In the genomic region with DNA sequence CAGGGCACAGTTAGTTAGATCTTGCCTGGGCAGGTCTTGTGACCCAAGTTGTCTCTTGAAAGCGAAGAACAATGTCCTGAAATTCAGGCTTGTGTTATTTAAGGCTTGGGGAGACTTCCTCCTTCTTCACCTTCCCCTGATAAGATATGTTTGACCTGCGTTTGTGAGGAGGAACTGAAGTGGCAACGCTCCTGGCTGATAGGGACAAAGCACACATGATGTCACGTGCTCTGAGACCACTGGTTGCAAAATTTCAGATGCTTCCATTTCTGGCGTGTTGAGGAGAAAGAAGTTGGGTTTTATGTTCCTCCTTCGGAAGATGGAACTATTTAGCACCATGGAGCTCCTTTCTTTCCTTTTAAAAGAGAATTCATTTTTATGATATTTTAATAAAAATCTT, we compare ENCODE assay signal across 23 mouse cellular contexts. TPM values are rescaled to one million over a fixed set of nuclear protein-coding genes. Genes with fewer than 3 reads are reported as not detected.
DNase-seq lines count a peak whose midpoint lies in the region; ATAC-seq and TF ChIP-seq lines count a peak whose summit lies in the region.
"Had no signal": no experiment of that assay in that cellular context is flagged by ENCODE, and none has a peak within 500 bp of the region (broad histone marks: within the 10 kb centered on the region; RNA-seq: fewer than 3 reads in every experiment).

No protein-coding gene starts in this region.

- TF ChIP-seq RAD21 in MEL (IDR thresholded peaks at IDR 0.05; ENCODE audit: low read depth, low read length) = no peak

- H3K4me1 ChIP-seq in liver, embryonic 13.5 days (replicated peaks) = no peaks in the 10 kb centered on the region
- H3K4me1 ChIP-seq in MEL (ENCODE audit: control insufficient read depth in 1 of 2, insufficient read depth in 2 of 2, low read length in 2 of 2) = peaks cover 11 to 21% of the 10 kb centered on the region in 2 experiments
- H3K4me1 ChIP-seq in liver, embryonic 15.5 days (replicated peaks) = peaks cover 12% of the 10 kb centered on the region; the same call in 1 of the 2 replicates
- H3K4me1 ChIP-seq: embryonic facial prominence, embryonic 15.5 days; forebrain, embryonic 13.5 days; midbrain, embryonic 10.5 days had no signal

- no peak overlapping the region for H3K4me3 ChIP-seq in liver, embryonic 13.5 days (replicated peaks)
- peak overlapping the region; percentile 7 to 19; a peak in 3 of 4 replicates for H3K4me3 ChIP-seq in MEL (ENCODE audit: control insufficient read depth in 1 of 2, insufficient read depth in 1 of 2, low read depth in 2 of 2, low read length in 2 of 2)
- H3K4me3 ChIP-seq in liver, embryonic 15.5 days (replicated peaks) = no peak overlapping the region
- H3K4me3 ChIP-seq: embryonic facial prominence, embryonic 15.5 days; forebrain, embryonic 13.5 days; midbrain, embryonic 10.5 days; myocyte had no signal

- no peak for TF ChIP-seq CTCF in MEL (IDR thresholded peaks at IDR 0.05 in 2 of 3, conservative IDR thresholded peaks at IDR 0.05 in 1 of 3; ENCODE audit: control insufficient read depth in 1 of 3, insufficient read depth in 1 of 3, low read depth in 2 of 3, low read length in 3 of 3, poor library complexity in 1 of 3, severe bottlenecking in 1 of 3)

- WGBS in liver, embryonic 13.5 days (ENCODE audit: insufficient replicate concordance) = 9% methylated on average over 6 of the region's 6 CpGs
- WGBS in liver, embryonic 15.5 days (ENCODE audit: insufficient replicate concordance) = 11% methylated on average over 6 of the region's 6 CpGs

- H3K36me3 ChIP-seq in liver, embryonic 13.5 days = no peaks in the 10 kb centered on the region
- peaks cover 0 to 13% of the 10 kb centered on the region in 2 experiments; a peak in 2 of 4 replicates for H3K36me3 ChIP-seq in MEL (ENCODE audit: control insufficient read depth in 1 of 2, insufficient read depth in 2 of 2, low read length in 2 of 2)
- 0 out of 2 replicates have a peak, but pooled peaks cover 3% of the 10 kb centered on the region for H3K36me3 ChIP-seq in liver, embryonic 15.5 days (replicated peaks)
- H3K36me3 ChIP-seq: embryonic facial prominence, embryonic 15.5 days; midbrain, embryonic 10.5 days had no signal

- no peak overlapping the region for H3K9ac ChIP-seq in liver, embryonic 13.5 days
- H3K9ac ChIP-seq in MEL (ENCODE audit: control insufficient read depth, low read depth, low read length, poor library complexity, severe bottlenecking) = peak overlapping the region; percentile 35
- H3K9ac ChIP-seq in liver, embryonic 15.5 days = no peak overlapping the region
- H3K9ac ChIP-seq: embryonic facial prominence, embryonic 15.5 days; forebrain, embryonic 13.5 days had no signal

- H3K27ac ChIP-seq in liver, embryonic 13.5 days = 0 out of 2 replicates have a peak overlapping the region, but pooled peaks have one; percentile 25
- peak overlapping the region; percentile 85 for H3K27ac ChIP-seq in MEL (ENCODE audit: control insufficient read depth, low read depth, low read length)
- peak overlapping the region; percentile 51; the same call in 1 of the 2 replicates for H3K27ac ChIP-seq in liver, embryonic 15.5 days (replicated peaks)
- H3K27ac ChIP-seq: embryonic facial prominence, embryonic 15.5 days; forebrain, embryonic 13.5 days; hindbrain, postnatal 0 days; midbrain, embryonic 10.5 days had no signal

- no peaks in the 10 kb centered on the region for H3K27me3 ChIP-seq in liver, embryonic 13.5 days
- no peaks in the 10 kb centered on the region for H3K27me3 ChIP-seq in MEL (ENCODE audit: control insufficient read depth in 1 of 2, insufficient read depth in 2 of 2, low read length in 2 of 2)
- H3K27me3 ChIP-seq in liver, embryonic 15.5 days = no peaks in the 10 kb centered on the region
- H3K27me3 ChIP-seq: embryonic facial prominence, embryonic 15.5 days; forebrain, embryonic 13.5 days had no signal

- peak; percentile 84 to 90 for TF ChIP-seq EP300 in MEL (IDR thresholded peaks at IDR 0.05; ENCODE audit: low read depth in 1 of 2, low read length in 2 of 2)

- ATAC-seq in liver, embryonic 13.5 days (ENCODE audit: low read depth) = no peak
- ATAC-seq in liver, embryonic 15.5 days (ENCODE audit: insufficient read depth) = no peak
- no peak for ATAC-seq in erythroblast, adult 5-6 weeks (replicated peaks; ENCODE audit: low FRiP score, poor library complexity, severe bottlenecking)
- ATAC-seq: forebrain, embryonic 13.5 days; hindbrain, postnatal 0 days had no signal

- H3K9me3 ChIP-seq in liver, embryonic 13.5 days (replicated peaks) = no peaks in the 10 kb centered on the region
- H3K9me3 ChIP-seq in MEL (replicated peaks; ENCODE audit: insufficient read depth, low read length) = no peaks in the 10 kb centered on the region
- no peaks in the 10 kb centered on the region for H3K9me3 ChIP-seq in liver, embryonic 15.5 days (replicated peaks)
- H3K9me3 ChIP-seq: embryonic facial prominence, embryonic 15.5 days; forebrain, embryonic 13.5 days; midbrain, embryonic 10.5 days had no signal

- H3K4me2 ChIP-seq in liver, embryonic 13.5 days = no peak overlapping the region
- no peak overlapping the region for H3K4me2 ChIP-seq in liver, embryonic 15.5 days
- H3K4me2 ChIP-seq: embryonic facial prominence, embryonic 15.5 days; forebrain, embryonic 13.5 days had no signal

- no peak for DNase-seq in liver, embryonic 13.5 days
- DNase-seq in liver = no peak
- DNase-seq in MEL (ENCODE audit: low read depth, low spot score) = peak; percentile 90
- DNase-seq in naive thymus-derived CD4-positive, alpha-beta T cell, adult 2 months (ENCODE audit: low read depth) = peak; percentile 29
- no peak for DNase-seq in retina, postnatal 1 day
- DNase-seq: B cell, adult 2 months; cerebellum, adult 8-10 months; heart, adult 11 months; kidney, adult 18-20 months; kidney, postnatal 25 days; right cerebral cortex, postnatal 25 days; thymus, postnatal 14 days had no signal

- peak in 1 of 2 experiments; percentile 49; a peak in 2 of 4 replicates for TF ChIP-seq POLR2A in MEL (IDR thresholded peaks at IDR 0.05; ENCODE audit: control insufficient read depth in 1 of 2, insufficient read depth in 1 of 2, low read depth in 1 of 2, low read length in 2 of 2, poor library complexity in 1 of 2)

- no peaks in the 10 kb centered on the region for H3K79me2 ChIP-seq in MEL (ENCODE audit: control insufficient read depth, insufficient read depth, low read length, poor library complexity)

TF ChIP-seq in MEL, 35 proteins besides CTCF, POLR2A, EP300 and RAD21 (continues in another document):
- TF ChIP-seq MAFK (IDR thresholded peaks at IDR 0.05; ENCODE audit: borderline replicate concordance, low read depth, low read length) = peak; percentile 43; the same call in 1 of the 2 replicates
- peak; percentile 32 to 78; a peak in 2 of 4 replicates for TF ChIP-seq USF2 (IDR thresholded peaks at IDR 0.05; ENCODE audit: borderline replicate concordance in 1 of 2, insufficient read depth in 1 of 2, low read depth in 1 of 2, low read length in 2 of 2)
- TF ChIP-seq E2F4 (IDR thresholded peaks at IDR 0.05; ENCODE audit: borderline replicate concordance, low read depth, low read length) = no peak

RNA-seq across cellular contexts. Expression of gene Khdc3, which starts 15.8 kb away (rescaled TPM):
- 0.09 TPM in 1 of 2 replicates, not detected in the other for polyA plus RNA-seq in liver, embryonic 13.5 days (2015; fragmentation: Nextera tagmentation; extraction: Ambion mirVana)
- not detected in 2 replicates for total RNA-seq in MEL (2012; rRNA removed)
- not detected for polyA plus RNA-seq in MEL (2012; ENCODE audit: insufficient read depth in 1 of 2, insufficient read length in 2 of 2, low read depth in 1 of 2, low replicate concordance in 2 of 2, missing spikeins in 1 of 2)
- 0.05 TPM in 1 of 2 replicates, not detected in the other for polyA plus RNA-seq in liver, embryonic 15.5 days (2015; fragmentation: Nextera tagmentation; extraction: Ambion mirVana)
- total RNA-seq in erythroblast, adult 5-6 weeks (2015; ENCODE audit: low replicate concordance) = not detected in 2 replicates
- total RNA-seq in erythroblast, adult 5-6 weeks (2017; ENCODE audit: low replicate concordance) = not detected in 2 replicates
- total RNA-seq: hindbrain, postnatal 0 days; liver, adult 2 months had no signal
- polyA plus RNA-seq: embryonic facial prominence, embryonic 15.5 days; forebrain, embryonic 13.5 days; heart, postnatal 0 days; liver, adult 2 months; midbrain, embryonic 10.5 days; myocyte had no signal

RNA-seq across cellular contexts. Expression of gene Gm20509, which starts 16.4 kb away (rescaled TPM):
- not detected in 2 replicates for polyA plus RNA-seq in liver, embryonic 13.5 days (2015; fragmentation: Nextera tagmentation; extraction: Ambion mirVana)
- total RNA-seq in MEL (2012; rRNA removed) = not detected in 2 replicates
- not detected for polyA plus RNA-seq in MEL (2012; ENCODE audit: insufficient read depth in 1 of 2, insufficient read length in 2 of 2, low read depth in 1 of 2, low replicate concordance in 2 of 2, missing spikeins in 1 of 2)
- not detected in 2 replicates for polyA plus RNA-seq in liver, embryonic 15.5 days (2015; fragmentation: Nextera tagmentation; extraction: Ambion mirVana)
- not detected in 2 replicates for total RNA-seq in erythroblast, adult 5-6 weeks (2015; ENCODE audit: low replicate concordance)
- total RNA-seq in erythroblast, adult 5-6 weeks (2017; ENCODE audit: low replicate concordance) = not detected in 2 replicates
- total RNA-seq: adrenal gland, adult 18-20 months; hindbrain, postnatal 0 days; left cerebral cortex, postnatal 25 days; liver, adult 2 months had no signal
- polyA plus RNA-seq: embryonic facial prominence, embryonic 15.5 days; forebrain, embryonic 13.5 days; heart, postnatal 0 days; hindbrain, postnatal 0 days; liver, adult 2 months; midbrain, embryonic 10.5 days; myocyte had no signal

RNA-seq across cellular contexts. Expression of gene Rsl24d1, which starts 27.4 kb away (rescaled TPM):
- polyA plus RNA-seq in liver, embryonic 13.5 days (2015; fragmentation: Nextera tagmentation; extraction: Ambion mirVana) = 78.9 and 89.4 TPM in 2 replicates
- 203 and 234 TPM in 2 replicates for total RNA-seq in MEL (2012; rRNA removed)
- 100 to 1,000 TPM in 1 of 2 experiments, not detected in 1; 195 TPM for polyA plus RNA-seq in MEL (2012; ENCODE audit: insufficient read depth in 1 of 2, insufficient read length in 2 of 2, low read depth in 1 of 2, low replicate concordance in 2 of 2, missing spikeins in 1 of 2)
- polyA plus RNA-seq in liver, embryonic 15.5 days (2015; fragmentation: Nextera tagmentation; extraction: Ambion mirVana) = 40.0 and 41.0 TPM in 2 replicates
- 18.3 and 26.1 TPM in 2 replicates for total RNA-seq in erythroblast, adult 5-6 weeks (2015; ENCODE audit: low replicate concordance)
- total RNA-seq in erythroblast, adult 5-6 weeks (2017; ENCODE audit: low replicate concordance) = 13.4 and 34.7 TPM in 2 replicates

RNA-seq across cellular contexts. Expression of gene Rab27a, which starts 41.2 kb away (rescaled TPM):
- polyA plus RNA-seq in liver, embryonic 13.5 days (2015; fragmentation: Nextera tagmentation; extraction: Ambion mirVana) = 4.5 and 4.9 TPM in 2 replicates
- 8.6 and 8.8 TPM in 2 replicates for total RNA-seq in MEL (2012; rRNA removed)
- 10 to 100 TPM in 1 of 2 experiments, not detected in 1; 11.2 TPM for polyA plus RNA-seq in MEL (2012; ENCODE audit: insufficient read depth in 1 of 2, insufficient read length in 2 of 2, low read depth in 1 of 2, low replicate concordance in 2 of 2, missing spikeins in 1 of 2)
- 6.6 and 7.5 TPM in 2 replicates for polyA plus RNA-seq in liver, embryonic 15.5 days (2015; fragmentation: Nextera tagmentation; extraction: Ambion mirVana)
- total RNA-seq in erythroblast, adult 5-6 weeks (2015; ENCODE audit: low replicate concordance) = 21.7 and 22.2 TPM in 2 replicates
- 27.3 and 28.9 TPM in 2 replicates for total RNA-seq in erythroblast, adult 5-6 weeks (2017; ENCODE audit: low replicate concordance)

RNA-seq across cellular contexts. Expression of gene Pigb, which starts 45.7 kb away (rescaled TPM):
- 4.5 and 6.2 TPM in 2 replicates for polyA plus RNA-seq in liver, embryonic 13.5 days (2015; fragmentation: Nextera tagmentation; extraction: Ambion mirVana)
- 3.5 and 3.7 TPM in 2 replicates for total RNA-seq in MEL (2012; rRNA removed)
- 10 to 100 TPM in 1 of 2 experiments, not detected in 1; 12.0 TPM for polyA plus RNA-seq in MEL (2012; ENCODE audit: insufficient read depth in 1 of 2, insufficient read length in 2 of 2, low read depth in 1 of 2, low replicate concordance in 2 of 2, missing spikeins in 1 of 2)
- 4.3 and 4.6 TPM in 2 replicates for polyA plus RNA-seq in liver, embryonic 15.5 days (2015; fragmentation: Nextera tagmentation; extraction: Ambion mirVana)
- 4.0 and 4.6 TPM in 2 replicates for total RNA-seq in erythroblast, adult 5-6 weeks (2015; ENCODE audit: low replicate concordance)
- total RNA-seq in erythroblast, adult 5-6 weeks (2017; ENCODE audit: low replicate concordance) = 3.1 and 4.0 TPM in 2 replicates

Comparison
In these comparisons a context has a peak if more than half of its experiments do, and no peak if none do; other contexts are left out.
1. DNase-seq: peak in MEL (single experiment) and naive thymus-derived CD4-positive, alpha-beta T cell, adult 2 months (single experiment); none in liver, embryonic 13.5 days (single experiment), liver (single experiment) and retina, postnatal 1 day (single experiment).
2. H3K27ac ChIP-seq: peak in every context shown above with its lines; median percentile 85 in MEL; 51 in liver, embryonic 15.5 days; 25 in liver, embryonic 13.5 days.
3. H3K4me3 ChIP-seq: peak in MEL (2 of 2); none in liver, embryonic 13.5 days (single experiment) and liver, embryonic 15.5 days (single experiment).